Mouse (Mus musculus) activated CD4-positive, CD25-positive, alpha-beta regulatory T cell (primary cell): ENCODE measurements around the gene Gm9044. TPM values are rescaled to one million over a fixed set of nuclear protein-coding genes. Genes with fewer than 3 reads are reported as not detected.

Experiments
- polyA plus RNA-seq, 2 experiments: library from polyadenylated mRNA; unstranded; fragments of 100-300 nt; shearing (Covaris generic); gene quantifications; one replicate each; pipeline ENCODE4 v1.2.1; 2017

Gm9044 gene
- not detected for polyA plus RNA-seq

GRCm38 (mm10) chr10:118332308-118332707 is at the start of gene Gm9044:
TSS of gene Gm9044 (minus strand) at chr10:118332408.

GRCm38 (mm10) chr10:118354005-118354404 is 21.8 kb upstream of the Gm9044 start, which contains the start of gene Gm9049:
TSS of gene Gm9049 (minus strand) at chr10:118354105.

GRCm38 (mm10) chr10:118348579-118348978 is 16.4 kb upstream of the Gm9044 start, which contains the start of gene Gm9048:
TSS of gene Gm9048 (minus strand) at chr10:118348679.

GRCm38 (mm10) chr10:118343155-118343554 is 10.9 kb upstream of the Gm9044 start, which contains the start of gene Gm9046:
TSS of gene Gm9046 (minus strand) at chr10:118343255.

GRCm38 (mm10) chr10:118337731-118338130 is 5.5 kb upstream of the Gm9044 start, which contains the start of gene Gm9045:
TSS of gene Gm9045 (minus strand) at chr10:118337831.

GRCm38 (mm10) chr10:118326869-118327268 is 5.3 kb downstream of the Gm9044 start, which contains the start of gene Gm9040:
TSS of gene Gm9040 (minus strand) at chr10:118326969.

GRCm38 (mm10) chr10:118294938-118295337 is 37.3 kb downstream of the Gm9044 start, which contains the start of gene Iltifb:
TSS of gene Iltifb (minus strand) at chr10:118295038.

Other genes with a start within 250 kb of the Gm9044 start
- gene Mdm1, start 190.6 kb downstream of the Gm9044 start, polyA plus RNA-seq = 10 to 100 TPM in 1 of 2 experiments, 1 to 10 TPM in 1; 7.0 to 11.2 TPM
- not detected for gene Il22, start 127.5 kb downstream of the Gm9044 start, polyA plus RNA-seq
- under 1 TPM in 1 of 2 experiments, not detected in 1; 0.11 TPM for gene Gm32717, start 91.6 kb downstream of the Gm9044 start, polyA plus RNA-seq
- gene Gm32802, start 73.7 kb downstream of the Gm9044 start, polyA plus RNA-seq = under 1 TPM in 1 of 2 experiments, not detected in 1; 0.11 TPM
- 1 to 10 TPM in 1 of 2 experiments, not detected in 1; 1.1 TPM for gene Iltifb, start 37.4 kb downstream of the Gm9044 start, polyA plus RNA-seq
- not detected for gene Gm9040, start 5.4 kb downstream of the Gm9044 start, polyA plus RNA-seq
- under 1 TPM in 1 of 2 experiments, not detected in 1; 0.22 TPM for gene Gm9045, start 5.4 kb upstream of the Gm9044 start, polyA plus RNA-seq
- gene Gm9046, start 10.8 kb upstream of the Gm9044 start, polyA plus RNA-seq = not detected
- under 1 TPM in 1 of 2 experiments, not detected in 1; 0.69 TPM for gene Gm9048, start 16.3 kb upstream of the Gm9044 start, polyA plus RNA-seq
- gene Gm9049, start 21.7 kb upstream of the Gm9044 start, polyA plus RNA-seq = under 1 TPM in 1 of 2 experiments, not detected in 1; 0.22 TPM
- 1 to 10 TPM; 8.2 to 9.0 TPM for gene Ifng, start 108.6 kb upstream of the Gm9044 start, polyA plus RNA-seq